Mouse (Mus musculus): ENCODE measurements around the gene Emc7.
A peak's percentile ranks its signal among the peaks of the same experiment; 100 is the strongest.
"Not testable (repeated sequence)": the region's sequence is repeated elsewhere in the genome, so short reads cannot be mapped to it uniquely, and the experiment has no call there.

Emc7 gene

GRCm38 (mm10) chr2:112454862-112455564 lies at the start of gene Emc7:
Emc7 (plus strand) TSS chr2:112454997.
- peak; percentile 97 to 99 for DNase-seq (ENCODE audit: inconsistent age in 2 of 2, low spot score in 1 of 2)

- no peak for DNase-seq (ENCODE audit: inconsistent age in 2 of 2, low spot score in 1 of 2)
These were observed 47.8 kb upstream of the Emc7 start for GRCm38 (mm10) chr2:112407030-112407429.

GRCm38 (mm10) chr2:112425308-112425707 lies 29.5 kb upstream of the Emc7 start:
- no peak for DNase-seq (ENCODE audit: inconsistent age in 2 of 2, low spot score in 1 of 2)

- peak in 1 of 2 experiments; percentile 28 for DNase-seq (ENCODE audit: inconsistent age in 2 of 2, low spot score in 1 of 2)
These were observed 26.3 kb upstream of the Emc7 start for GRCm38 (mm10) chr2:112428534-112428933.

- DNase-seq (ENCODE audit: inconsistent age in 2 of 2, low spot score in 1 of 2), result peak in 1 of 2 experiments; percentile 22
These were observed 25.1 kb upstream of the Emc7 start for GRCm38 (mm10) chr2:112429665-112430064.

- no peak for DNase-seq (ENCODE audit: inconsistent age in 2 of 2, low spot score in 1 of 2)
These were observed 24.4 kb upstream of the Emc7 start for GRCm38 (mm10) chr2:112430403-112430802.

- no peak for DNase-seq (ENCODE audit: inconsistent age in 2 of 2, low spot score in 1 of 2)
These were observed 22.3 kb upstream of the Emc7 start for GRCm38 (mm10) chr2:112432523-112432922.

GRCm38 (mm10) chr2:112433359-112433758 lies 21.4 kb upstream of the Emc7 start:
- no peak for DNase-seq (ENCODE audit: inconsistent age in 2 of 2, low spot score in 1 of 2)

GRCm38 (mm10) chr2:112436292-112436691 lies 18.5 kb upstream of the Emc7 start:
- no peak for DNase-seq (ENCODE audit: inconsistent age in 2 of 2, low spot score in 1 of 2)

- no peak for DNase-seq (ENCODE audit: inconsistent age in 2 of 2, low spot score in 1 of 2)
These were observed 17.2 kb upstream of the Emc7 start for GRCm38 (mm10) chr2:112437589-112437988.

- DNase-seq (ENCODE audit: inconsistent age in 2 of 2, low spot score in 1 of 2), result no peak
These were observed 11.3 kb upstream of the Emc7 start for GRCm38 (mm10) chr2:112443491-112443890.

- no peak for DNase-seq (ENCODE audit: inconsistent age in 2 of 2, low spot score in 1 of 2)
These were observed 9.3 kb upstream of the Emc7 start for GRCm38 (mm10) chr2:112445511-112445910.

GRCm38 (mm10) chr2:112448046-112448445 lies 6.8 kb upstream of the Emc7 start:
- DNase-seq (ENCODE audit: inconsistent age in 2 of 2, low spot score in 1 of 2), result not testable (repeated sequence)

GRCm38 (mm10) chr2:112448510-112449059 lies 6.2 kb upstream of the Emc7 start:
- DNase-seq (ENCODE audit: inconsistent age in 2 of 2, low spot score in 1 of 2), result no peak

GRCm38 (mm10) chr2:112449597-112450296 lies 5.0 kb upstream of the Emc7 start:
- DNase-seq (ENCODE audit: inconsistent age in 2 of 2, low spot score in 1 of 2), result peak; percentile 7 to 50

GRCm38 (mm10) chr2:112452513-112452912 lies 2.3 kb upstream of the Emc7 start:
- DNase-seq (ENCODE audit: inconsistent age in 2 of 2, low spot score in 1 of 2), result not testable (repeated sequence)

- DNase-seq (ENCODE audit: inconsistent age in 2 of 2, low spot score in 1 of 2), result no peak
These were observed 504 bp upstream of the Emc7 start for GRCm38 (mm10) chr2:112454125-112454861.

- DNase-seq (ENCODE audit: inconsistent age in 2 of 2, low spot score in 1 of 2), result no peak
These were observed 5.8 kb downstream of the Emc7 start for GRCm38 (mm10) chr2:112460557-112460956.

- no peak for DNase-seq (ENCODE audit: inconsistent age in 2 of 2, low spot score in 1 of 2)
These were observed 14.7 kb downstream of the Emc7 start for GRCm38 (mm10) chr2:112469542-112469941.

GRCm38 (mm10) chr2:112470961-112471381 lies 16.2 kb downstream of the Emc7 start:
- DNase-seq (ENCODE audit: inconsistent age in 2 of 2, low spot score in 1 of 2), result no peak

GRCm38 (mm10) chr2:112472076-112472475 lies 17.3 kb downstream of the Emc7 start:
- no peak for DNase-seq (ENCODE audit: inconsistent age in 2 of 2, low spot score in 1 of 2)

All from adrenal gland, adult (tissue).